Mouse (Mus musculus) retina, adult 2 months (tissue): ENCODE measurements at regions not wholly inside any gene's neighbourhood (a gene's known extent, or its start where the extent isn't known, plus 50 kb on each side); places are given as distances from the start of the nearest gene placed in this dataset.

Source experiments
- DNase-seq: peaks from one replicate; pipeline ENCODE4 v3.0.0-alpha.2; 2012; ENCODE audit warnings: low read depth, low spot score

GRCm38 (mm10) chr8:79515282-79515783 lies 116.0 kb upstream of the Smad1 start:
- DNase-seq = no peak

GRCm38 (mm10) chr8:79514655-79515278 lies 115.4 kb upstream of the Smad1 start:
- no peak for DNase-seq

DNA sequence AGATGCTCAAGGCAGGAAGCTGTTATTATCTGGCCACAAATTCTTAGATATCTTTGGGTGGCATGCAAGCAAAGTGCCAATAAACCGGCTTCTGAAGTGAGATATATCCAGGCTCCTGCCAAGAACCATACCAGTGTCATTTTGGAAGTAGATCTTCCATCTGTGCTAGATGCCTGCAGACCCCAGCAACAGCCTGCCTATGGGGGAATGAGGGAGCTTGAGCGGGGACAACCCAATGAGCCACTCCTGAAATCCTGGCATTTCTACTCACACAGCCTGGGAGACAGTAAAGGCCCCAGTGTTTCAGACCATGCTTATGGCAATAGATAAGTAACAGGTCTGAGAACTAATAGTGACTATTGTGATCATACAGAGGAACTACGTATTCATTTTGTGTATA lies 109.3 kb upstream of the Smad1 start:
- DNase-seq = no peak

- no peak for DNase-seq
Measured at GRCm38 (mm10) chr8:79505381-79505780, 106.1 kb upstream of the Smad1 start.

DNA sequence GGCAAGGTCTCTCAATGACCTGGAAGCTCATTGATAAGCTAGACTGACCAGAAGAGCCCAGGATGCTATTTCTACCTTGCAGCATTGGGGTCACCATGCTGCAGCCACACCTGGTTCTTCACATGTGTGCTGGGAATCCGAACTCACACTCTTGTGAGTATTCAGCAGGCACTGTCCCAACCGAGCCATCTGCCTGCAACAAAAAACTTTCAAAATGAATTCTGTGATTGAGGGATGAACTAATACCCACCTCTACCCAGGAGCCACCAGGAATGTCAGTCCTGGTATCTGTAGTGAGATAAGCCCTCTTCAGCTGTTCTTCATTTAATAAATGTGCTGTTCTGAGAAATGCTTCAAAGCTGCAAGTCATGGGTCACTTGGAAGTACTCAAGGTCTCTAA lies 104.6 kb upstream of the Smad1 start:
- no peak for DNase-seq

- no peak for DNase-seq
Measured at GRCm38 (mm10) chr8:79502062-79502461, 102.7 kb upstream of the Smad1 start.

DNA sequence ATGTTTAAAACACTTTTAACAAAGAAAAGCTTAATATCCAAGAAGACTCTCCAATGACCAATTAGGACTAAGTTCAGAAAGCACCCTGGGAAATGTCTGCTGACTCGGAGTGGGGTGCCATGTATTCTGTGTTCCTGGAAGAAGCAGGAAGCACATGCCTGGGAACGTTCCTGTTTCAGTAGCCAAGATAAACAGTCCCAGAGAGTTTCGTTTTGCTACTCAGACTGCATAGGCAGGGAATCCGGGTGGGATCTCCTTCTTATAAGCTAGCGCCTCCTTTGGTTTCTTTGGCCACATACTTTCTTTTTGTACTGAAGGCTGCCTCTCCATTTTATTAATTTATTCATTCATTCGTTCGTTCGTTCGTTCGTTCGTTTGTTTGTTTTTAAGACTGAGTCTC lies 101.9 kb upstream of the Smad1 start:
- no peak for DNase-seq

DNA sequence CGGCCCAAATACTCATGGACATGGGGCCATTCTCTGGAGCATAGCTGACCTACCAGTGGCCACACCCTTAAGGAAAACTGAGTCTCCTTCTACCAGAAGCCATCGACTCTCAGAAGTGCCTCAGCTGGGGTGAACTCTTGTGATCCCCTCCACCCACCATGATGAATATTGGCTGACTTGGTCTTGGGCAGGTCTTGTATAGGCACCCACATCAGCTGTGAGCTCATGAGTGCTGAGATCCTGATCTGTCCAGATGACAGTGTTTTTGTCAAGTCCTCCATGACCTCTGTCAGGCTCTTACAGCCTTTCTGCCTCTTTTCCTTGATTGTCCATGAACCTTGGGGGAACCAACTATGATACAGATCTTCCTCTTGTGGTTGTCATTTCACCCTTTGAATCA lies 99.9 kb upstream of the Smad1 start:
- no peak for DNase-seq

- DNase-seq = no peak
Measured at GRCm38 (mm10) chr8:79498611-79499010, 99.3 kb upstream of the Smad1 start.

GRCm38 (mm10) chr8:79491156-79491698 lies 91.9 kb upstream of the Smad1 start:
- no peak for DNase-seq

DNA sequence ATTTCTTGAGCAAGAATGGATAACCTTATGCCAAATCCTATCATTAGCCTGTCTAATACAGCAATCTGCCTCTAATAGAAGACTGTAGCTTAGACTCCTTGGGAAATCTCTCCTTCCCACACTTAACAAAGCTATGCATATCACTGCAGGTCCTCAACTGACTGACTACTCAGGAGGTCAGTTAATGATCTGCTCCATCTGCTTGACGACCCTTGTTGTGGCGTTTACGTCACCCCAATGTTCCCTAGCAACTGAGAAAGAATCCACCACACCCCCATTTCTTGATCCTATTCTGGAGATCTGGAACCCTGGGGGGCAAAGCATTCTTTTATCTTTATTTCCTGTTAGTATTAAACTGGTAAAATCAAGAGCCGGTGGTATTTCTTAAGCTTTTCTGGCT lies 91.4 kb upstream of the Smad1 start:
- no peak for DNase-seq

- DNase-seq = no peak
Measured at GRCm38 (mm10) chr8:79488861-79489260, 89.5 kb upstream of the Smad1 start.

DNA sequence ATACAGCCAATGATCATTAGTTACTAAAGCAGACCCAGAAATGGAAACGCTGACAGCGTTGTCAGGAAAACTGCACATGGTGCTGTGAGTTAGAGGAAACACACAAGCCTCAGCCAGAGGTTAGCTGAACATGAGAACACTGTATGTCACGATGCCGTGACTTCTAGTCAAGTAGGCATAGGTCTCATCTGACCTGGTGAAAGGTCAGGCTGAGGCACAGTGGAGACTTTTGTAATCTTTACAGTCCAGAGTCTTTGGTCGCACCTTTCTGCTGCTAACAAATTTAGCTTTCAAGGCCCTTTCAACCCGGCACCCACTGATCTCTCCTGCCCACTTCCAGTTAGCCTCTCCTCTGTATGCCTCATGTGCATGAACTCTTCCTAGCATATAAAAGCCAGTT lies 88.3 kb upstream of the Smad1 start:
- no peak for DNase-seq

GRCm38 (mm10) chr8:79479326-79479725 lies 80.0 kb upstream of the Smad1 start:
- no peak for DNase-seq

- no peak for DNase-seq
Measured at GRCm38 (mm10) chr8:79476012-79476411, 76.7 kb upstream of the Smad1 start.

DNA sequence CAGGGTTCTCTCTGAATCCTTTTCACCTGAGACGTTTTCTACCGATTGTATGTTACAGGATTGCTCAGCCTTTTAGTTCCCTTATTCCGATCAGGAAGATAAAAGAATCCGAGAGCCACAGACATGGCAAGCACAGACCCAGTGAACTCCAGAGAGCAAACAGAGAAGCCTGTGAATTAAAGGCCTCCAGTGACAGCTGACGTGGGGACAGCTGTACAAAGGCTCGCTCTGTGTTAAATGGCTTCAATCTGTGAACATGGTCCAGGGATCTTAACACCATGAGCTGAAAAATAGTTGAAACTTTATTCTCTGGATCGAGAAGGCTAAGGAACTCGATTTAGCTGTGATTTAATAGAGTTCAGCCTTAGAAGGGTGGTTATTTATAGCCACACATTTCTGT lies 75.4 kb upstream of the Smad1 start:
- no peak for DNase-seq

- DNase-seq = no peak
Measured at GRCm38 (mm10) chr8:79452101-79452500, 52.8 kb upstream of the Smad1 start.

- no peak for DNase-seq
Measured at GRCm38 (mm10) chr8:79449453-79449852, 50.1 kb upstream of the Smad1 start.
